ENCODE assay signal across 15 mouse cellular contexts in the genomic region with DNA sequence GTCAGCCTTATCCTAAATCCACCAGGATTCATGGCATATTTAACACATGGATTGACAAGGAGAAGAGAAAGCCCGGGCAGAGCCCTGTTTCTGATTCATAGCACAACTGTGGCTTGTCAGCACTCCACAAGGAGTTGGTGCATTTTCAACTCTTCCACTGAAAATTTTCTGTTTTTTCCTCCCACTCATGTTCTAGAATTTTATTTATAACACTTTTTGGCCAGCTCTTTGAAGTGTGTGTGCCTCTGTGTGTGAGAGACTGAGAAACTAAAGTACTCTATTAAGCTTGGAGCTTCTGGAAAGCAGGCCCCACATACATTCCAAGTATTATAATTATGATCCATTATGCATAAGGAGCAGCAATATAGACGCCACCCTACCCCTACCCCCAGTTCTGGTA. TPM values are rescaled to one million over a fixed set of nuclear protein-coding genes. Genes with fewer than 3 reads are reported as not detected.
"Had no signal": no experiment of that assay in that cellular context is flagged by ENCODE, and none has a peak within 500 bp of the region (broad histone marks: within the 10 kb centered on the region; RNA-seq: fewer than 3 reads in every experiment).

No protein-coding gene starts in this region.

- H3K4me2 ChIP-seq: kidney, embryonic 15.5 days; liver, embryonic 13.5 days; midbrain, embryonic 11.5 days had no signal

- ATAC-seq: inflammation-experienced regulatory T-cells, adult 6 months; intestine, postnatal 0 days had no signal

- H3K27ac ChIP-seq: kidney, embryonic 15.5 days; liver, embryonic 13.5 days; stomach, postnatal 0 days had no signal

- H3K9ac ChIP-seq: kidney, embryonic 15.5 days; liver, embryonic 13.5 days had no signal

- H3K36me3 ChIP-seq: kidney, embryonic 15.5 days; liver, embryonic 13.5 days had no signal

- DNase-seq: kidney, adult 2 months; kidney, postnatal 14 days; kidney, postnatal 4 days; liver, embryonic 13.5 days; lung, adult 2 months; lung, postnatal 14 days; lung, postnatal 4 days; midbrain, embryonic 14.5 days; right cerebral cortex, postnatal 4 days; thymus, postnatal 25 days had no signal

- H3K27me3 ChIP-seq: liver, embryonic 13.5 days had no signal

- H3K4me1 ChIP-seq: kidney, embryonic 15.5 days had no signal

- H3K4me3 ChIP-seq: kidney, embryonic 15.5 days; liver, embryonic 13.5 days had no signal

- H3K9me3 ChIP-seq: kidney, embryonic 15.5 days; liver, embryonic 13.5 days had no signal

RNA-seq across cellular contexts. Expression of a gene that starts 16.3 kb away (rescaled TPM):
- polyA plus RNA-seq: inflammation-experienced regulatory T-cells, adult 6 months had no signal
